Mouse (Mus musculus): ENCODE measurements around the gene Htr2b. TPM values are rescaled to one million over a fixed set of nuclear protein-coding genes. Genes with fewer than 3 reads are reported as not detected.

Htr2b gene
- polyA plus RNA-seq, 1 experiment = not detected

GRCm38 (mm10) chr1:86147557-86147956, 35.8 kb upstream of the Htr2b start:
- Histone ChIP-seq H3K9ac (ENCODE audit: low read depth, poor library complexity, severe bottlenecking) (no peak overlapping the region), H3K27me3 (ENCODE audit: control insufficient read depth, insufficient read depth, low read length, poor library complexity, severe bottlenecking) (no peaks in the 10 kb centered on the region), H3K4me1 (ENCODE audit: control insufficient read depth, insufficient read depth, low read length) (no peaks in the 10 kb centered on the region), H3K9me3 (replicated peaks; ENCODE audit: control insufficient read depth, insufficient read depth, low read length, poor library complexity, severe bottlenecking) (no peaks in the 10 kb centered on the region), H3K27ac (ENCODE audit: insufficient read depth, low read length) (no peak overlapping the region), H3K36me3 (ENCODE audit: control insufficient read depth, insufficient read depth, low read length, poor library complexity, severe bottlenecking) (no peaks in the 10 kb centered on the region), H3K4me3 (ENCODE audit: low read depth, low read length) (no peak overlapping the region)
- no peak for TF ChIP-seq EP300 (IDR thresholded peaks at IDR 0.05; ENCODE audit: insufficient read depth, low read depth, low read length)
- no peak for TF ChIP-seq CTCF (IDR thresholded peaks at IDR 0.05; ENCODE audit: low read depth, low read length)
- no peak for TF ChIP-seq POLR2A (IDR thresholded peaks at IDR 0.05; ENCODE audit: insufficient read depth, low read length)

- H3K9me3 ChIP-seq (replicated peaks; ENCODE audit: control insufficient read depth, insufficient read depth, low read length, poor library complexity, severe bottlenecking) = no peaks in the 10 kb centered on the region
- no peaks in the 10 kb centered on the region for H3K36me3 ChIP-seq (ENCODE audit: control insufficient read depth, insufficient read depth, low read length, poor library complexity, severe bottlenecking)
- H3K4me1 ChIP-seq (ENCODE audit: control insufficient read depth, insufficient read depth, low read length) = no peaks in the 10 kb centered on the region
- no peak overlapping the region for H3K9ac ChIP-seq (ENCODE audit: low read depth, poor library complexity, severe bottlenecking)
- no peak overlapping the region for H3K27ac ChIP-seq (ENCODE audit: insufficient read depth, low read length)
- H3K4me3 ChIP-seq (ENCODE audit: low read depth, low read length) = no peak overlapping the region
- H3K27me3 ChIP-seq (ENCODE audit: control insufficient read depth, insufficient read depth, low read length, poor library complexity, severe bottlenecking) = no peaks in the 10 kb centered on the region
- TF ChIP-seq EP300 (IDR thresholded peaks at IDR 0.05; ENCODE audit: insufficient read depth, low read depth, low read length) = no peak
Measured at GRCm38 (mm10) chr1:86146293-86146692, 34.5 kb upstream of the Htr2b start.

GRCm38 (mm10) chr1:86144001-86144944, 32.5 kb upstream of the Htr2b start:
- Histone ChIP-seq H3K27ac (ENCODE audit: insufficient read depth, low read length) (no peak overlapping the region), H3K9ac (ENCODE audit: low read depth, poor library complexity, severe bottlenecking) (no peak overlapping the region), H3K4me3 (ENCODE audit: low read depth, low read length) (no peak overlapping the region), H3K27me3 (ENCODE audit: control insufficient read depth, insufficient read depth, low read length, poor library complexity, severe bottlenecking) (no peaks in the 10 kb centered on the region), H3K4me1 (ENCODE audit: control insufficient read depth, insufficient read depth, low read length) (no peaks in the 10 kb centered on the region), H3K36me3 (ENCODE audit: control insufficient read depth, insufficient read depth, low read length, poor library complexity, severe bottlenecking) (peaks cover 2% of the 10 kb centered on the region), H3K9me3 (replicated peaks; ENCODE audit: control insufficient read depth, insufficient read depth, low read length, poor library complexity, severe bottlenecking) (no peaks in the 10 kb centered on the region)
- TF ChIP-seq POLR2A (IDR thresholded peaks at IDR 0.05; ENCODE audit: insufficient read depth, low read length) (no peak), EP300 (IDR thresholded peaks at IDR 0.05; ENCODE audit: insufficient read depth, low read depth, low read length) (peak; percentile 23; the same call in 1 of the 2 replicates), CTCF (IDR thresholded peaks at IDR 0.05; ENCODE audit: low read depth, low read length) (peak; percentile 69)

GRCm38 (mm10) chr1:86143165-86143564, 31.4 kb upstream of the Htr2b start:
- Histone ChIP-seq H3K9ac (ENCODE audit: low read depth, poor library complexity, severe bottlenecking) (no peak overlapping the region), H3K27ac (ENCODE audit: insufficient read depth, low read length) (no peak overlapping the region), H3K36me3 (ENCODE audit: control insufficient read depth, insufficient read depth, low read length, poor library complexity, severe bottlenecking) (peaks cover 13% of the 10 kb centered on the region), H3K27me3 (ENCODE audit: control insufficient read depth, insufficient read depth, low read length, poor library complexity, severe bottlenecking) (no peaks in the 10 kb centered on the region), H3K9me3 (replicated peaks; ENCODE audit: control insufficient read depth, insufficient read depth, low read length, poor library complexity, severe bottlenecking) (no peaks in the 10 kb centered on the region), H3K4me3 (ENCODE audit: low read depth, low read length) (no peak overlapping the region), H3K4me1 (ENCODE audit: control insufficient read depth, insufficient read depth, low read length) (no peaks in the 10 kb centered on the region)
- TF ChIP-seq POLR2A (IDR thresholded peaks at IDR 0.05; ENCODE audit: insufficient read depth, low read length) (no peak), EP300 (IDR thresholded peaks at IDR 0.05; ENCODE audit: insufficient read depth, low read depth, low read length) (no peak), CTCF (IDR thresholded peaks at IDR 0.05; ENCODE audit: low read depth, low read length) (no peak)

GRCm38 (mm10) chr1:86141081-86141480, 29.3 kb upstream of the Htr2b start:
- peaks cover 29% of the 10 kb centered on the region for H3K36me3 ChIP-seq (ENCODE audit: control insufficient read depth, insufficient read depth, low read length, poor library complexity, severe bottlenecking)
- H3K4me3 ChIP-seq (ENCODE audit: low read depth, low read length) = no peak overlapping the region
- no peaks in the 10 kb centered on the region for H3K9me3 ChIP-seq (replicated peaks; ENCODE audit: control insufficient read depth, insufficient read depth, low read length, poor library complexity, severe bottlenecking)

GRCm38 (mm10) chr1:86135315-86135714, 23.5 kb upstream of the Htr2b start:
- peaks cover 61% of the 10 kb centered on the region for H3K36me3 ChIP-seq (ENCODE audit: control insufficient read depth, insufficient read depth, low read length, poor library complexity, severe bottlenecking)

More at GRCm38 (mm10) chr1:86141081-86141480, 29.3 kb upstream of the Htr2b start:
- Histone ChIP-seq H3K4me1 (ENCODE audit: control insufficient read depth, insufficient read depth, low read length) (no peaks in the 10 kb centered on the region), H3K27ac (ENCODE audit: insufficient read depth, low read length) (no peak overlapping the region), H3K27me3 (ENCODE audit: control insufficient read depth, insufficient read depth, low read length, poor library complexity, severe bottlenecking) (no peaks in the 10 kb centered on the region), H3K9ac (ENCODE audit: low read depth, poor library complexity, severe bottlenecking) (no peak overlapping the region)
- TF ChIP-seq CTCF (IDR thresholded peaks at IDR 0.05; ENCODE audit: low read depth, low read length) = no peak
- TF ChIP-seq POLR2A (IDR thresholded peaks at IDR 0.05; ENCODE audit: insufficient read depth, low read length) = no peak
- no peak for TF ChIP-seq EP300 (IDR thresholded peaks at IDR 0.05; ENCODE audit: insufficient read depth, low read depth, low read length)

More at GRCm38 (mm10) chr1:86135315-86135714, 23.5 kb upstream of the Htr2b start:
- Histone ChIP-seq H3K9me3 (replicated peaks; ENCODE audit: control insufficient read depth, insufficient read depth, low read length, poor library complexity, severe bottlenecking) (no peaks in the 10 kb centered on the region), H3K4me1 (ENCODE audit: control insufficient read depth, insufficient read depth, low read length) (no peaks in the 10 kb centered on the region), H3K9ac (ENCODE audit: low read depth, poor library complexity, severe bottlenecking) (no peak overlapping the region), H3K4me3 (ENCODE audit: low read depth, low read length) (no peak overlapping the region), H3K27ac (ENCODE audit: insufficient read depth, low read length) (no peak overlapping the region), H3K27me3 (ENCODE audit: control insufficient read depth, insufficient read depth, low read length, poor library complexity, severe bottlenecking) (no peaks in the 10 kb centered on the region)
- TF ChIP-seq CTCF (IDR thresholded peaks at IDR 0.05; ENCODE audit: low read depth, low read length) (no peak), EP300 (IDR thresholded peaks at IDR 0.05; ENCODE audit: insufficient read depth, low read depth, low read length) (no peak), POLR2A (IDR thresholded peaks at IDR 0.05; ENCODE audit: insufficient read depth, low read length) (no peak)
